Mouse (Mus musculus) stomach, embryonic 14.5 days (tissue): Measurements from ENCODE around the gene Uso1. TPM values are rescaled to one million over a fixed set of nuclear protein-coding genes. Genes with fewer than 3 reads are reported as not detected.

Experiments
- ATAC-seq: fragments of 200-750 bp; cut with Nextera tagmentation; 2 replicates; pipeline ENCODE4 v1.8.0; 2017; ENCODE audit warnings: low read depth, moderate TSS enrichment; ENCODE audit not compliant: insufficient number of reproducible peaks, insufficient read depth, low FRiP score
- H3K27ac ChIP-seq: fragments of 300-500 bp; sonication (generic); 2 replicates; pipeline ENCODE4 v1.5.1; 2014; ENCODE audit warnings: mild to moderate bottlenecking, low read length, moderate library complexity, mixed read lengths
- H3K27me3 ChIP-seq: fragments of 300-500 bp; sonication (generic); 2 replicates; pipeline ENCODE4 v1.6.1; 2014; ENCODE audit warnings: low read length, control low read depth, mixed read lengths; ENCODE audit not compliant: control insufficient read depth, insufficient read depth
- H3K36me3 ChIP-seq: fragments of 300-500 bp; sonication (generic); 2 replicates; pipeline ENCODE4 v1.6.1; 2014; ENCODE audit warnings: mild to moderate bottlenecking, control low read depth, low read length, moderate library complexity, mixed read lengths; ENCODE audit not compliant: control insufficient read depth, insufficient read depth
- H3K4me1 ChIP-seq: fragments of 300-500 bp; sonication (generic); 2 replicates; pipeline ENCODE4 v1.6.1; 2014; ENCODE audit warnings: low read length, control low read depth, mixed read lengths; ENCODE audit not compliant: control insufficient read depth, insufficient read depth
- H3K4me2 ChIP-seq: fragments of 300-500 bp; sonication (generic); replicated peaks from 2 replicates; pipeline ENCODE4 v1.6.1; 2014; ENCODE audit warnings: low read depth, low read length, control low read depth
- H3K4me3 ChIP-seq: fragments of 300-500 bp; sonication (generic); 2 replicates; pipeline ENCODE4 v1.5.1; 2014; ENCODE audit warnings: low read depth, low read length, control low read depth
- H3K9ac ChIP-seq: fragments of 300-500 bp; sonication (generic); replicated peaks from 2 replicates; pipeline ENCODE4 v1.6.1; 2014; ENCODE audit warnings: low read depth, mild to moderate bottlenecking, control low read depth, low read length, moderate library complexity, mixed read lengths
- H3K9me3 ChIP-seq: fragments of 300-500 bp; sonication (generic); 2 replicates; pipeline ENCODE4 v1.6.1; 2016; ENCODE audit warnings: low read depth, low read length, control low read depth; ENCODE audit not compliant: control insufficient read depth
- WGBS: fragments of 180-500 bp; shearing (Covaris S2); extraction: QIAGEN DNeasy Blood & Tissue Kit; methylation state at CpG from one replicate; pipeline ENCODE4 v1.1.7; 2014; 5-methylcytosine and 5-hydroxymethylcytosine counted together
- polyA plus RNA-seq: library from polyadenylated mRNA; unstranded; fragments of >200 nt; fragmentation: Nextera tagmentation; extraction: Ambion mirVana; gene quantifications from 2 replicates; pipeline ENCODE4 v1.2.1, GENCODE M21; 2014

Uso1 gene
- polyA plus RNA-seq, 1 experiment from 2014 or later: 34.7 TPM

DNA sequence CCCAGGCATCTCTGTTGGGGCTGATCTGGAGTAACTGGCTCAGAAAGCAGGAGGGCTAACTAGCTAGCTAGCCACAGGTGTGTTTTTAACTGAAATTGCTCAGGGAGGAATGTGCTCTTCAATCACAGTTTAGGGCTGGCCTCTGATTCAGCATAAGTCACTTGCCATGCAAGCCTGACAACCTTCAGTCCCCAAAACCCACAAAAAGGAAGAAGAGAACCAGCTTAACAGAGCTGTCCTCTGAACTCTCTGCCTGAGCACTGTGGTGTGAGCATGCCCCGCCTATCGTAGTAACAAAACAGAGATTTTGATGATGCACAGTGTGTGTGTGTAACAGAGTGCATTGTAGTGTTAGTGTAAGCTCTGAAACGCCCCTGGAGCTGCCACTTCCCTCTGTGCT is 4.7 kb downstream of the Uso1 start:
- no peaks in the 10 kb centered on the region for H3K9me3 ChIP-seq
- H3K36me3 ChIP-seq: no peaks in the 10 kb centered on the region
- ATAC-seq: no peak
- H3K9ac ChIP-seq: no peak overlapping the region
- no peak overlapping the region for H3K4me3 ChIP-seq
- WGBS: 85% methylated on average over 3 of the region's 3 CpGs
- no peaks in the 10 kb centered on the region for H3K27me3 ChIP-seq
- H3K27ac ChIP-seq: no peak overlapping the region
- peaks cover 12% of the 10 kb centered on the region; the same call in 1 of the 2 replicates for H3K4me1 ChIP-seq
- H3K4me2 ChIP-seq: no peak overlapping the region

DNA sequence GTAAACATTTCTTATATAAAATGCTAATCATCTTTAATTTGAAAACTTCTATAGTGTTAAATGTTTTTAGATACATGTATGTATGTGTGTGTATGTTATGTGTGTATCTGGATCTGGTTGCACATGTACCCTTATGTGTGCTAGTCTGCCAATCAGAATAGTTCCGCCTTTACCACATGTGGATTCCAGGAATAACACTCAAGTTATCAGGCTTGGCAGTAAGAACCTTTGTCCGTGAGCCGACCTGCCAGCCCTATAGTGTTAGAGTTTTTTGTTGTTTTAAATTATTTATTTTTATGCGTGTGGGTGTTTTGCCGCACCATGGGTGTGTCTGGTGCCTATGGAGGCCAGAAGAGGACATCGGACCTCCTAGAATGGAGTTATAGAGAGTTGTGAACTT is 5.9 kb downstream of the Uso1 start:
- no peak overlapping the region for H3K9ac ChIP-seq
- H3K4me1 ChIP-seq: peaks cover 12% of the 10 kb centered on the region; the same call in 1 of the 2 replicates
- no peak for ATAC-seq
- no peaks in the 10 kb centered on the region for H3K36me3 ChIP-seq
- 94% methylated on average over 6 of the region's 6 CpGs for WGBS
- no peak overlapping the region for H3K27ac ChIP-seq
- no peak overlapping the region for H3K4me3 ChIP-seq
- no peak overlapping the region for H3K4me2 ChIP-seq
- no peaks in the 10 kb centered on the region for H3K9me3 ChIP-seq
- H3K27me3 ChIP-seq: no peaks in the 10 kb centered on the region

DNA sequence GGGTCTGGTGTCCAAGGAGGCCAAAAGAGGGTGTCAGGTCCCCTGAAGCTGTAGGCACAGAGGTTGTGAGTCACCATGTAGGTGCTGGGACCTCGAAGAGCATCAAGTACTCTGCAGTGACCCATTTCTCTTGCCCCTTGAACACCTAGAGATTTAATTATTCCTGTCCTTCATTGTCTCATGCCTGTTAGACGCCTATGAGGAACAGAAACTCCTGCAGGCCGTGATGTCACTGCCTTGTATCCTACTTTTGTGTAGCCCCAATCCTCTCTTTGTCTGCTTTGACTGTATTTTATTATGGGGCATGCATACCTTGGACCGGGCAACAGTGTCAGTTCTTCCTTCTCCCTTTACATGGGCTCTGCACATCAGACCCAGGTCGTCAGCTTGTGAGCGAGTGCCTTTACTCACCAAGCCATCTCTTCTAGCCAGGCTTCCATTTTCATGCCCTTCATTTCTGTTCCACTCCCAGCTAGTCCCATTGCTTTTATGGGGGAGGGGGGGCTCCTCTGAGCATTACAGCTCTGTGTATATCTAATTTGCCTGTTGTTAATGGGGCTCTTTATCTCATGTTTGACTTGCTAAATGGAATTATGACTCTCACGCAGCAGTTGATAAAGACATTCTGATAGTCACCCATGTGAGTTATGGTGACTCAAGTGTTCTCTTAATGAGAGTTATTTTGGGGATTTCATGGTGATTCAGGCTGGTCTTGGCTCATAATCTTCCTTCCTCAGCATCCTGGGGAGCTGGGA is 7.4 kb downstream of the Uso1 start:
- Histone ChIP-seq H3K4me1 (no peaks in the 10 kb centered on the region), H3K27me3 (no peaks in the 10 kb centered on the region), H3K4me3 (no peak overlapping the region), H3K9me3 (no peaks in the 10 kb centered on the region), H3K9ac (no peak overlapping the region), H3K36me3 (no peaks in the 10 kb centered on the region), H3K4me2 (no peak overlapping the region), H3K27ac (no peak overlapping the region)
- no peak for ATAC-seq
- WGBS: 84% methylated on average over 7 of the region's 7 CpGs

DNA sequence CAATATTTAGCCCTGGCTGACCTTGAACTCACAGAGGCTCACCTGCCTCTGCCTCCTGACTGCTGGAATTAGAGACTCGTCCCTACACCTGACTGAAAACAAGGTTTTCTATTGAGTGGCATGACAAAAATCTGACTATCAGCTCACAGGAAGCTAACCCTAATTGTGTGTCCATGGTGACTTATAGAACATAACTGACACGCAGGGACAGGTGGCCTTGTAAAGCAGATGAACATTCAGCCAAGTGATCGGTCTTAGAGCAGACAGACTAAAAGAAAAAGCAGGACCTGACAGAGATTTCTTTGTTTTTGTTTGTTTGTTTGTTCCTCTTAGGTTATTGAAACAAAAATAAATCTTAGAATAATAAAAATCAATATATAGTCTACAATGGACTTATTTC is 10.5 kb downstream of the Uso1 start:
- no peaks in the 10 kb centered on the region for H3K9me3 ChIP-seq
- no peak for ATAC-seq
- no peaks in the 10 kb centered on the region for H3K27me3 ChIP-seq
- WGBS: 86% methylated on average over 3 of the region's 3 CpGs
- H3K36me3 ChIP-seq: peaks cover 6% of the 10 kb centered on the region; the same call in 1 of the 2 replicates
- no peak overlapping the region for H3K4me2 ChIP-seq
- H3K4me1 ChIP-seq: no peaks in the 10 kb centered on the region
- no peak overlapping the region for H3K9ac ChIP-seq
- H3K4me3 ChIP-seq: no peak overlapping the region
- no peak overlapping the region for H3K27ac ChIP-seq

DNA sequence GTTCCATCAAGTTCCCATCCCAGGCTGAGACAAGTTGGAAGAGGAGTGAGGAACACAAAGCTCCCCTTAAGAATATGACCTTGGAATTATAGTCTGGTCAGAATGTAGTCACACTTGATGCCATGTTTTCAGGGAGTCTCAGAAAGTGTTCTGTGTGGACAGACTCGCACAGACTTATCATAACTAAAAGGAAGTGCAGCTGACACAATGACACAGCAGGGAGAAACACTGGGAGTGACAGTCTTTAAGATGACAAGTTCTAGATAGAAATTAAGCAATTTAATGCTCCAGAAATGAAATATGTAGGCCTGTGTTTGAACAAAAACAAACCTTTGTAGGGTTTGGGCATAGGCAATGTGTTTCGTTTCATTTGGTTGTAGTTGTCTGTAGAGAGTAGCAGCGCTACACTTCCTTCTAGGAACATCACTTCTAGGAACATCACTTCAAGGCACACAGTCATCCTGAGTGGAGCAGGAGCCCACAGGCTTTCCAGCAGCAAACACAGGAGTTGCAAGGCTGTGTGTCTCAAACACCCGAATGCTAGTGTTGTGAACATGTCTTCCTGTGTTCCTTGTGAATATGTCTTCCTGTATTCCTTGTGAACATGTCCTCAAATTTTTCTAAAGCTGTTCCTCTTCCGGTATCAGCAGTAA is 11.7 kb downstream of the Uso1 start:
- 88% methylated on average over 5 of the region's 5 CpGs for WGBS
- peaks cover 8% of the 10 kb centered on the region; the same call in 1 of the 2 replicates for H3K36me3 ChIP-seq
- H3K9ac ChIP-seq: no peak overlapping the region
- H3K4me2 ChIP-seq: no peak overlapping the region
- H3K4me3 ChIP-seq: no peak overlapping the region
- no peak overlapping the region for H3K27ac ChIP-seq
- H3K27me3 ChIP-seq: no peaks in the 10 kb centered on the region
- no peaks in the 10 kb centered on the region for H3K9me3 ChIP-seq
- no peak for ATAC-seq
- H3K4me1 ChIP-seq: no peaks in the 10 kb centered on the region

DNA sequence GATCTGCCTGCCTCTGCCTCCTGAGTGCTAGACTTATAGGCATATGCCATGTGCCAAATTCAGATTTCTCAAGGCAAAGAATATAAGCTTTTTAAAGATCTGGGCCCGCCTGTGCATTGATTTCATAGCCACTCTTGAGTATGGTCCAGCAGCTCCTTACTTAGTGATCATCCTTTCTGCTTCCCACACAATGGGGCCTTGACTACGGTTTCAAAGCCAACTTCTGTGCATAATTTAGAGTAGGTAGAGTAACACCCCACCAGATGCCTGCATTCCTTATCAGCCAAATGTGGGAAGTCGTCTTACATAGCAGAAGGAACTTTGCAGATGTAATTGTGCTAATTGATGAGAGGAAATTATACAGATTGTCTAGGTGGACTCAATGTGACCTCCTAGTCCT is 17.1 kb downstream of the Uso1 start:
- no peak overlapping the region for H3K4me3 ChIP-seq

DNA sequence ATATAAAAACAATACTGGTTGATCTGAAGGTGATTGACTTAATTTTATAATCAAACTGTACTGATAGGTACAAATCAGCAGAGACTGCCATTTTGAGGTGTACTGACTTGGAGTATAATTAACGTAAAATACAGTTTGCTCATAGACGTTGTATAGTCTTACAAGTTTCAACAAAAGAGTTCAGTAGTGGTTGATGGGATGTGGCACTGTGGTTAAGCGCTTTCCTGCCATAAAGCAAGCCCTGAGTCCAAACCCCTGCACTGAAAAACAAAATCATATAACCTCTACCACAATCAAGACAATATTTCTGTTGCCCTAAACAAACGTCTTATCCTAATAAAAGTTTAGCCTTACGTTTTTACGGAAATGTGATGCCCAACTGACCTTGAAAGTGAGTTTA is 28.2 kb downstream of the Uso1 start:
- H3K27ac ChIP-seq: no peak overlapping the region
- H3K9ac ChIP-seq: no peak overlapping the region
- H3K9me3 ChIP-seq: no peaks in the 10 kb centered on the region
- ATAC-seq: no peak
- WGBS: 87% methylated on average over 6 of the region's 6 CpGs
- H3K36me3 ChIP-seq: peaks cover 25% of the 10 kb centered on the region
- H3K27me3 ChIP-seq: no peaks in the 10 kb centered on the region
- H3K4me3 ChIP-seq: no peak overlapping the region
- no peaks in the 10 kb centered on the region for H3K4me1 ChIP-seq
- H3K4me2 ChIP-seq: no peak overlapping the region

More for the DNA sequence above, 17.1 kb downstream of the Uso1 start:
- Histone ChIP-seq H3K9ac (no peak overlapping the region), H3K4me2 (no peak overlapping the region), H3K36me3 (peaks cover 8% of the 10 kb centered on the region; the same call in 1 of the 2 replicates), H3K27ac (no peak overlapping the region), H3K4me1 (no peaks in the 10 kb centered on the region), H3K9me3 (no peaks in the 10 kb centered on the region), H3K27me3 (no peaks in the 10 kb centered on the region)
- WGBS: 91% methylated on average over 3 of the region's 3 CpGs
- ATAC-seq: no peak

DNA sequence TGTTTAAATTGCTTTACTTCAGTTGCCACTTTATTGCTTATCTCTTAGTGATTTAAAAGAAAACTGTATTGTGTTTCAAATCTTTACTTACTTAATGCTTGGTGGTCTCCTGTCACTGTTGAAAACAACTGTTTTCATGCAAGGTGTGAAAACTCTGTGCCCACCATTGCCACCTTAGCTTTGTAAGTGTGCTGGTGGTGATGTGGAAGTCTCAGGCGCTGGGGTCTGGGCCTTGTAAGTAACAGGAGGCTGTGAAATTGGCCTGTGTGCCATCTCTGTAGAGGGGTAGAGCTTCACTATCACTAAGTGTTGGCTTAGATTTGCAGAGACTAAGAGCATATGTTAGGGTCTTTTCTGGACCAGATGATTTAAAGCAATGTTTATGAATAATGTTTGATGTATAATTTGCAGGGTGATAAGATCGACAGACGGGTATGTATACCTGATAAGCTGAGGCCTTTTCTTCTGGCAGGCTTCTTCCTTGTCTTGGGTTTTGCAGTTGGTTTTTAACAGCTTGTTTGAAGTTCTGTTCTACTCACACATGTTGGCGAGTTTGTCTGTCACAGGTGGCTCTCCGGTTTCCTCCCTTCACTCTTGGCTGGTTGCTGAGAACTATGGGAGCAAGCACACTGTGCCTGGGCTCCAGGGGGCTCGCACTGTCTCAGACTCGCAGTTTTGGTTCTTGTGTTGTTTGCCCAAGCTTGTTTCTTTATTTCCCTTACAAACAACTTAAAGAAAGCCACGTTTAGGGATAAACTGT is 45.5 kb downstream of the Uso1 start:
- no peak overlapping the region for H3K27ac ChIP-seq
- no peak overlapping the region for H3K9ac ChIP-seq
- no peak overlapping the region for H3K4me2 ChIP-seq
- no peak overlapping the region for H3K4me3 ChIP-seq
- no peaks in the 10 kb centered on the region for H3K9me3 ChIP-seq
- H3K4me1 ChIP-seq: no peaks in the 10 kb centered on the region
- H3K27me3 ChIP-seq: no peaks in the 10 kb centered on the region
- peaks cover 53% of the 10 kb centered on the region for H3K36me3 ChIP-seq
- WGBS: 79% methylated on average over 8 of the region's 8 CpGs
- ATAC-seq: no peak
